ENCODE assay signal across 13 mouse cellular contexts in the genomic region with DNA sequence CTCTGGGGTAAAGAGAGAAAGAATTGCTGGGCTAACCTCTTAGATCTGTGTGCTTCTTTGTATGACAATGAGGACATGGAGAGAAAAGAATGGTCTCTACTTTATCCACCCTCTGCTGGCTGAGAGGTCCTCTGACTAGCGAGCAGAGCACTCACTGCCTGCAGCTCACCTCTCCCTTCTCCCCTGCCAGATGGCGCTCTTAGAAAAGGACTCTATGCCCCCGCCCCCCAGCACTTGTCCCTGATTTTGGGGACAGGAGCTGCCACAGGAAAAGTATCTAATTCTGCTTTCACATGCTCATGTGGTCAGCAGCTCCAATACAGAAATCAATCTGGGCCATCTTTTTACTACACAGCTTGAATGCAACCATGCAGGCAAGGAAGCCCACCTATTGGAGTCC.
DNase-seq lines count a peak whose midpoint lies in the region; ATAC-seq lines count a peak whose summit lies in the region.
"Had no signal": no experiment of that assay in that cellular context is flagged by ENCODE, and none has a peak within 500 bp of the region (broad histone marks: within the 10 kb centered on the region; RNA-seq: fewer than 3 reads in every experiment).

No protein-coding gene starts in this region.

- WGBS in kidney, embryonic 14.5 days = 19% methylated on average over 3 of the region's 3 CpGs

- no peak overlapping the region for H3K4me3 ChIP-seq in kidney, embryonic 14.5 days (ENCODE audit: low read length)
- H3K4me3 ChIP-seq: embryonic facial prominence, embryonic 15.5 days; heart, embryonic 10.5 days; hindbrain, embryonic 15.5 days; liver, embryonic 13.5 days had no signal

- no peaks in the 10 kb centered on the region for H3K9me3 ChIP-seq in kidney, embryonic 14.5 days (ENCODE audit: control insufficient read depth, low read length)
- H3K9me3 ChIP-seq: embryonic facial prominence, embryonic 15.5 days; heart, embryonic 10.5 days; hindbrain, embryonic 15.5 days; liver, embryonic 13.5 days had no signal

- H3K27ac ChIP-seq in kidney, embryonic 14.5 days (ENCODE audit: low read depth, low read length) = no peak overlapping the region
- H3K27ac ChIP-seq: embryonic facial prominence, embryonic 15.5 days; heart, embryonic 10.5 days; hindbrain, embryonic 15.5 days; liver, embryonic 13.5 days had no signal

- no peaks in the 10 kb centered on the region for H3K36me3 ChIP-seq in kidney, embryonic 14.5 days (ENCODE audit: control insufficient read depth, insufficient read depth, low read length)
- H3K36me3 ChIP-seq: embryonic facial prominence, embryonic 15.5 days; heart, embryonic 10.5 days; hindbrain, embryonic 15.5 days; liver, embryonic 13.5 days had no signal

- no peaks in the 10 kb centered on the region for H3K4me1 ChIP-seq in kidney, embryonic 14.5 days (ENCODE audit: control insufficient read depth, insufficient read depth, low read length)
- H3K4me1 ChIP-seq: embryonic facial prominence, embryonic 15.5 days; hindbrain, embryonic 15.5 days; liver, embryonic 13.5 days had no signal

- peak; percentile 4 for DNase-seq in adrenal gland, postnatal 10 days
- DNase-seq in adrenal gland, postnatal 4 days (ENCODE audit: low spot score in 2 of 2) = no peak
- DNase-seq in kidney, postnatal 4 days = peak; percentile 3
- DNase-seq in kidney, adult 9 months = no peak
- DNase-seq in cerebellum, adult 11 months = peak; percentile 18
- peak; percentile 11 for DNase-seq in embryo, embryonic 10.5 days (ENCODE audit: low spot score)
- no peak for DNase-seq in gastrocnemius, adult 8-10 months (ENCODE audit: low spot score in 2 of 2)
- DNase-seq: kidney, postnatal 36 days; liver, embryonic 13.5 days had no signal

- no peaks in the 10 kb centered on the region for H3K27me3 ChIP-seq in kidney, embryonic 14.5 days (ENCODE audit: control insufficient read depth, insufficient read depth, low read length)
- H3K27me3 ChIP-seq: embryonic facial prominence, embryonic 15.5 days; hindbrain, embryonic 15.5 days; liver, embryonic 13.5 days had no signal

- H3K9ac ChIP-seq in kidney, embryonic 14.5 days (ENCODE audit: low read depth, low read length) = no peak overlapping the region
- H3K9ac ChIP-seq: embryonic facial prominence, embryonic 15.5 days; hindbrain, embryonic 15.5 days; liver, embryonic 13.5 days had no signal

- H3K4me2 ChIP-seq in kidney, embryonic 14.5 days (replicated peaks; ENCODE audit: low read depth, low read length) = no peak overlapping the region
- H3K4me2 ChIP-seq: embryonic facial prominence, embryonic 15.5 days; hindbrain, embryonic 15.5 days; liver, embryonic 13.5 days had no signal

- ATAC-seq in kidney, embryonic 14.5 days (ENCODE audit: low FRiP score, low TSS enrichment) = no peak

Comparison
In these comparisons a context has a peak if more than half of its experiments do, and no peak if none do; other contexts are left out.
1. DNase-seq: peak in adrenal gland, postnatal 10 days (single experiment), kidney, postnatal 4 days (2 of 2), cerebellum, adult 11 months (single experiment) and embryo, embryonic 10.5 days (single experiment); none in adrenal gland, postnatal 4 days (0 of 2), kidney, adult 9 months (single experiment) and gastrocnemius, adult 8-10 months (0 of 2).